Mouse (Mus musculus) frontal cortex, adult (tissue): Measurements from ENCODE around the gene Klf4.

Experiments
- ATAC-seq: cut with Nextera tagmentation; 2 replicates; pipeline ENCODE4 v1.9.2; 2017; ENCODE audit warnings: mild to moderate bottlenecking, moderate library complexity, mixed read lengths; ENCODE audit not compliant: low TSS enrichment

Gene Klf4

GRCm38 (mm10) chr4:55526247-55527115 is 5.8 kb downstream of the Klf4 start:
- peak; percentile 89 for ATAC-seq

DNA sequence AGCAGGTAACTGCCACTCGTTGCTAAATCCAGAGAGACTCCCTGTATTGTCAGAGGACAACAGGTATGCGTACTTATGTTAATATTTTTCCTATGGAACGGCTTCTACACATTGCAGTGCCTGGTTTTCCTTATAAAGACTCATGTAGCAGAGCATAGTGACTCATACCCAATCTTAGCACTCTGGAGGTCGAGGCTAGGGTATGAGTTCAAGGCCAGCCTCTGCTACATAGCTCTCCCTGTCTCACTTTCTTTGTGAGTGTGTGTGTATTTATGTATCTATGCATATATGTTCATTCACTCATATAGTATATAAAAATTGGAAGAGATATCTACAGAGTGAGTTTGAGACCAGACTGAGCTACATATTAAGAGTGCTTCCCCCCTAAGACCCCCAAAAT is 8.3 kb downstream of the Klf4 start:
- ATAC-seq = no peak

GRCm38 (mm10) chr4:55517438-55517837 is 14.8 kb downstream of the Klf4 start:
- ATAC-seq = no peak

- no peak for ATAC-seq
Observed at GRCm38 (mm10) chr4:55516048-55516447, 16.2 kb downstream of the Klf4 start.

GRCm38 (mm10) chr4:55514733-55515176 is 17.5 kb downstream of the Klf4 start:
- peak; percentile 99 for ATAC-seq

- ATAC-seq = no peak
Observed at GRCm38 (mm10) chr4:55513615-55514279, 18.5 kb downstream of the Klf4 start.

DNA sequence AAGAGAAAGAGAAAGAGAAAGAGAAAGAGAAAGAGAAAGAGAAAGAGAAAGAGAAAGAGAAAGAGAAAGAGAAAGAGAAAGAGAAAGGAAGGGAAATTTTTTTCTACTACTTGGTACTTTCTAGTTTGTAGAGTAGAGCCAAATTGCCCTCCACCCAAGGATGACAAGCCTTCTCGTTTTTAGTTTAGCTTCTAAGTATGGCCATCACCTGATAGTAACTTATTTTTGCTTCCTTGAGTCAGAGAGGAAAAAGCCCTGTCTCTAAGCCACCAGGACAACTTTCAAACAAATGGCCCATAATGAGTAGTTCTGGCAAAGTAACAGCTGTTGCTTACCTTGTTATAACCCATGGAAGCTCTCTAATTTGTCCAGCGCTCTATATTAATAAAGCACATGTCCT is 20.9 kb downstream of the Klf4 start:
- no peak for ATAC-seq

GRCm38 (mm10) chr4:55508712-55509111 is 23.6 kb downstream of the Klf4 start:
- no peak for ATAC-seq

DNA sequence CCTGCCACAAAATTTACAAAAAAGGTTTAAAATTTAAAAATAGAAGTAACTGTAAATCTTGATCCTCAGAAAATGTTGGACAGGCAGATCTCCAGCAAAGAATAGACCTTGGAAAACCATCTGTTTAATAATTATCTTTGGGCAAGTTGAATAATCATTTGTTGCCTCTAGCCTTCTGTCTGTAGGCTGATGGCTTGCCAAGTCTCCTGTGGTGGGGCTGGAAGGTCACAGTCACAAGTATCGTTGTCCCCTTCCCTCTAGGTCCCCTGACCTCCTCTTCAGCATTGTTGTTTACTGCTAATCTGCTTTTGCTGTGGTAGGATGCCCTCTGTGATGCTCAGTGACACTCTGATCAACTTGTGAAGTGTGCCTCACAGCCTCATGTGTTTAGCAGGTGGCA is 33.6 kb downstream of the Klf4 start:
- ATAC-seq = no peak

DNA sequence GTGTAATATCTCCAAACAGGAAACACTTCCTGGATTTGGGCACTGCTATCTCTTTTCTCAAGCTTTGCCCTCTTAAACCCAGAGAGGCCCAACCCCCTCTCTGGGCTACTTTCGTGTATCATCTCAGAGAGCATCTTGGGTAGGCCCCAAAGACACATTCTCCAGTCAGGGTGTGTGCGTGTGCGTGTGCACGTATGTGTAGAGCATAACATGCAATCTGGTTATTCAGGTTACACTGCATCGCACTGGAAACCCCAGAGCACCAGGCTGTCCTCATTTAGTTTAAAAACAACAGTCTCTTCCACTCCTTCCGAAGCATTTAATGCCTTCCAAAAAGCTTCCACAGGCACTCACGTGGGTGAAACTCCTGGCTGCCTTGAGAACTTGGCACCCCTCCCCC is 35.9 kb downstream of the Klf4 start:
- ATAC-seq = peak; percentile 20

GRCm38 (mm10) chr4:55493261-55493660 is 39.0 kb downstream of the Klf4 start:
- ATAC-seq = no peak

DNA sequence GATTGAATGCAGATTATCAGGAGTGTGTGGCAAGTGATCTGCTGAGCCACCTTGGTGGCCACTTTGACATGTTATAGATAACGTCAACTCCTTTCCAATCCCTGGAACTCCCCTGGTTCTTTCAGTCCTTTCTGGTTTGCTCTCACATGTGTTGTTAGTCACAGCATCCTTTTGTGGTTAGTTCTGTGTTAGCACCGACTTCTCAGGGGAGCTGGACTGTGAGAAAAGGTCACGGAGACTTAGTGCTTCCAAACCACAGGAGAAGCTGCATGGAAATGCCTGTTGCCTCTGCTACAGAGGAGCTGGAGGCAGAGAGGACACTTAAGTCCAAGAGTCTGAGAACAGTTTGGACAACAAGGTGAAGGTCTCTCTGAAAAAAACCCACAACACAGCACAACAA is 42.9 kb downstream of the Klf4 start:
- no peak for ATAC-seq

- no peak for ATAC-seq
Observed at GRCm38 (mm10) chr4:55488604-55489003, 43.7 kb downstream of the Klf4 start.

GRCm38 (mm10) chr4:55480322-55480767 is 51.9 kb downstream of the Klf4 start:
- ATAC-seq = peak; percentile 91

DNA sequence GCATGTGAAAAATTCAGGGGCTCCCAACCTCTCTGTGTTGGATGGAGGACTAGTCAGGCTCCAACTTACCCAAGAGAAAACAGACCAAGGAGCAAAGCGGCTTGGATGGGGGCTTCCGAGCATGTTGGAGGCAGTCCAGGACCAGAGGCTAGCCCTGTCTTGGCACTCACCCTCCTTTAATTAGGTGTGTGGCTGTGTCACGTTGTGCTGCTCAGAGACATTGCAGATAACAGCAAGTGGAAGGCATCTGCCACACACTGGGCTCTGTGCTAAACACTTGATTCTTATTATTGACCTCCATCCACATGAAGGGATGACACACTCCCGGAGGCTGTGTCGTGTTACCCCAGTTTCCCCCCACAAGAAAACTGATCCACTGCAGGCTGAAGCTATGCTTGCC is 53.9 kb downstream of the Klf4 start:
- ATAC-seq = no peak

DNA sequence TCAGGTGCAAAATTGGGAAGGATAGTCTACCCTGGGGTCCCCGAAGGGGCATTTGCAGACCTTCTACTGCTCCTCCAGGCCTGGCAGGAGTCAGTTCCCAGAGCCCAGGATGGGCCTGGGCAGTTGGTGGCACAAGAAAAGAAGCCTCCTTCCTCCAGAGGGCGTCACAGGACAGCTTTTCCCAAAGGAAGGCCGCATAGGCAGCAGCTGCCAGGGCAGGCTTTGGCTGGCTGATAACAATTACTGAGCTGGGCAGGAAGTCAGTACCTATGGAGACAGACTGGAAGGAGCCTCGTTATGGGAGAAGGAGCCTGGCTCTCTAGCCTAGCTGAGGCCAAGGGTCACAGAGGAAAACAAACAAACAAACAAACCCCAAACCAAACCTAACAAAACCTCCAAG is 54.3 kb downstream of the Klf4 start:
- ATAC-seq = 0 out of 2 replicates have a peak, but pooled peaks have one; percentile 19

DNA sequence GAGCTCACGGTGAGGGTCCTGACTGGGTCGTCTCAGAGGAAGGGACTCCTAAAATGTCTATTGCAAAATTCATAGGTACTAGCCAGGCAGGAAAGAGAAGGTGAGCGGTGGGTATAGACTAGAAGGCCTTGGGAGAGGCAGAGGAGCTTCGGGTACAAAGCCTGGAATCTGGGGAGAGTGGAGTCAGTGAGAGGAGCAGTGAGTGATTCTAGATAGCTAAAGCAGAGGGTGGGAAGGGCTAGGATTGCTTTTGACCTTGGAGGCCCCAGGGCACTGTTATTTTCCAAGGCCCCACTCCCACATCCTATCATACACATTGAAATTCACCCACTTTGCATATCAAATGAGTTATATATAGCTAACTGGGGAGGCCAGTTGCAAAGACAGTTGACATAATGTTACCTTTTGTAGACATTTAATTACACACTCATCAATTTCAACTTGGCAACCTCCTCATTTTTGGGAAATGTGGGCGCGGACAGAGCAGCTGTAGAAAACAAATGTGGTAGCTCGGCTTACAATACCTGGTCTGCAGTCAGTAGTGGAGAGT is 55.0 kb downstream of the Klf4 start:
- no peak for ATAC-seq
